Mouse (Mus musculus) liver, postnatal 0 days (tissue): Measurements from ENCODE around the gene Tagln.

Source experiments
- CTCF ChIP-seq: sonication (generic); IDR thresholded peaks from 2 replicates; pipeline ENCODE4 v1.5.1; 2016; ENCODE audit warnings: antibody characterized with exemption, low read depth
- EP300 ChIP-seq: IDR thresholded peaks from 2 replicates; pipeline ENCODE4 v1.6.1; 2016; ENCODE audit warnings: antibody characterized with exemption, low read depth, mild to moderate bottlenecking

DNA sequence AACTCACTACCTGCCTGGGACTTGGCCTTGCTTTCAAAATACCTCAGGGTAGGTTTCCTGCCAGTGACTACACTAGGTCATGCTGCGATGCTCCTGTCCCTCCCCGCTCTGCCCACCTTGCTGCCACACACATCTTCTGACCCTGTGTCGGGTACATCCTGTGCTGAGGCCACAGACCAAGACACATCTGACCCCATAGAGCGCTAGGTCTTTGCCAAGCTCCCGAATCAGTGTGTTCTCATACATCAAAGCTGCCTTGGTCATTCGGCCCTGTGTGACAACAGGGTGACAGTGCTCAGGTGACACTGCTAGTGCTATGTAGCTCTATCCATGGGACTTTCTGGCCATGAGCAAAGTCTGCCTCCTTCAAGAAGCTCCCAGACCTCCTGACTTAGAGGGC is 3.9 kb upstream of the Tagln start:
- TF ChIP-seq CTCF: no peak
- no peak for TF ChIP-seq EP300
